Mouse (Mus musculus) heart, postnatal 36 days (tissue): Measurements from ENCODE around the gene Pp2d1. TPM values are rescaled to one million over a fixed set of nuclear protein-coding genes. Genes with fewer than 3 reads are reported as not detected.
"Not testable (repeated sequence)": the region's sequence is repeated elsewhere in the genome, so short reads cannot be mapped to it uniquely, and the experiment has no call there.

Experiments used
- DNase-seq, 2 experiments: peaks; one replicate each; pipeline ENCODE4 v3.0.0; 2021 to 2022
- intact Hi-C: fragments of 180-260 bp; cut with DNase I; formaldehyde crosslinking; loops from one replicate; pipeline ENCODE4 v1.15.1; 2025
- total RNA-seq, 2 experiments: library from RNA; stranded (reverse); gene quantifications; 2 replicates each; pipeline ENCODE4 v1.2.3; 2021

The Pp2d1 gene
- total RNA-seq, result not detected

- intact Hi-C loops, DNase-seq: not testable (repeated sequence)
Measured at GRCm38 (mm10) chr17:53539351-53539750, at the start of gene Pp2d1. TSS of gene Pp2d1 (minus strand) at chr17:53539451.

DNA sequence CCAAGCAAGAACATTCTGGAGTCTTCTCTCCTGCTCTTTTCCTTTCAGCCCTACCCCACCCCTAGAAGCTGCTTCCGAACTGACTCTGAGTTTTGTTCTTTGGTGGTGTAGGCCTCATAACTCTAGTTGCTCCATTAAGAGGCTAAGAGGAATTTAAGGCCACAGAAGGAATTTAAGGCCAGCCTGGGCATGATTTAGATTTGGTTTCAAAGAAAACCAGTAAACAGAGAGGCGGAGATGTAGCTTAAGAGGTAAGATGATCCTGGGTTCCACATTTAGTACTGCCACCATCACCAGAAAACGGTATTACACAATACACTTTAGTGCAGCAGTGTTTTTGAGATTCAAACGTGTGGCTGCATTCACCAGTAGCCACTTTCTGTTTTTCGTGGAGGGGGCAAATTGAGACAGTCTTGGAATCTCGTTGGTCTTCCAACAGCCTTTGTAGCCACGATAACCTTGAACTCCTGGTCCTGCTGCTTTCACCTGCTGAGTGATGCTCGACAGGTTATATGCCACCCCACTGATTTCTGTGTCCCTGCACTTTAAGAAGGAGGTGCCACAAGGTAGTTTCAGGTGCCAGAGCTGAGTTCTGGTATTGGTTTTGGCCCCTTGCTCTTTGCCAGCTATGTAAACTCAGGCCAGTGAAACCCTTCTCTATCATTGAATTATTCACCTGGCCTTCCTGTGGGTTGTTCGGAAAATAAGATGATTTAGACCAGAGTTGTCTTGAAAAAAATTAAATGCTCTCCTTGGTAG lies 49.0 kb upstream of the Pp2d1 start:
- DNase-seq, result no peak
- intact Hi-C loops, result loop anchor here (5.0 kb wide), 1 partner anchor 39 kb away; no protein-coding TSS in a partner anchor

DNA sequence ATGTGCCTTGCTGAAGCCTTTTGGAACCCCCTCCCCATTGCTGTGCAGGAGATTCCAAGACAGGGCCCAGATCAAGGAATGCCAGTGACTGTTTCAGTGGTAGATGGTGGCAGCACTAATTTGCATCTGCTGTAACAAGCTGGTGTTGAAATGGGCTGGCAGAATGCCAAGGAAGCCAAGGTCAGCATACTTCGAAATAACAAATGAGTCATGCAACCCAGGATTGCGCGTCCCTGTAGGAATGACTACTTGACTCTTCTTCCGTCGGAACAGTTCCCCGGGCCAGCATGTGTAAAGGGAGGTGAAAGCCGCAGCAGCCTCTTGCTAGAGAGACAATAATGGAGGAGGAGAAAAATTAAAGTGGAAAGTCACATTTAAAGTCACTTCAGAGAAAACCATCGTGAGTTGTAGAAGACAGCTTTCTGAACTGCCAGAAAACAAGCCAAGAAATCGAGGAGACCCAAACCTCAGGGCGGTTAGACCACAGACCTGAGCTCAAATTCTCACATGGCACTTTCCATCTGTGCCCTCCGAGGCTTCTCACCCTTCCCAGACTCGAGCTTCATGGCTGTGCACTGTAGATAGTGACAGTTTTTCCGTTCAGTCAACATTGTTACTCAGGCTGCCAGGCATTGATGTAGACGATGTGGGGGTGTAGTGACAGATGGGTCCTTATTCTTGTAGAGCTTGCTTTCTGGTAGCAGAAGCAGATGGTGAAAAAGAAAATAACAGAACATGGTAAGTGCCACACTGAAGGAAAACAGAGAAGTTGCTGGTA lies 48.0 kb upstream of the Pp2d1 start:
- intact Hi-C loops, result loop anchor here (2.0 to 5.0 kb wide), 2 partner anchors 14 to 40 kb away; no protein-coding TSS in a partner anchor
- peak; percentile 86 to 88 for DNase-seq

GRCm38 (mm10) chr17:53583846-53584579 lies 44.8 kb upstream of the Pp2d1 start:
- intact Hi-C loops, result no loop called here
- peak in 1 of 2 experiments; percentile 28 for DNase-seq

- DNase-seq, result no peak
- intact Hi-C loops, result no loop called here
Measured at GRCm38 (mm10) chr17:53582805-53583204, 43.6 kb upstream of the Pp2d1 start.

GRCm38 (mm10) chr17:53582026-53582585 lies 42.9 kb upstream of the Pp2d1 start:
- no peak for DNase-seq
- intact Hi-C loops, result no loop called here

DNA sequence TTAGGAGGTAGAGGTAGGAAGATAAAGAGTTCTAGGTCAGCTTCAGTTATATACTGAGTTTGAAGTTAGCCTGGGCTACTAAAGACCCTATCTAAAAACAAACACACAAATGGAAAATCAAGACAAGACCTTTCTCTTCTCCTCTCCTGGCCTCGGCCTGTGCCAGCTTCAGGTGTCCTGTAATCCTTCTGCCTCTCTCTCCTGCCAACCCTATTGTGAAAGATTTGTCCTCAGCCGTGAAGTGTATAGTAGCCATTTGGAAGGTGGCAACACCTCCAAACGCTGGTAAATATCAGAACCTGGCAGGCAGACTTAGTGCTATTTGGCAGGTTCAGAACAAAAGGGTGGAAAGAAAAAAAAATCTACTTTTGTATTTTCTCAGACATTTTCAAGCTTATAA lies 41.0 kb upstream of the Pp2d1 start:
- intact Hi-C loops, result no loop called here
- DNase-seq, result no peak

GRCm38 (mm10) chr17:53579612-53580011 lies 40.4 kb upstream of the Pp2d1 start:
- no peak for DNase-seq
- intact Hi-C loops, result no loop called here

- intact Hi-C loops, result no loop called here
- DNase-seq, result no peak
Measured at GRCm38 (mm10) chr17:53578776-53579175, 39.5 kb upstream of the Pp2d1 start.

DNA sequence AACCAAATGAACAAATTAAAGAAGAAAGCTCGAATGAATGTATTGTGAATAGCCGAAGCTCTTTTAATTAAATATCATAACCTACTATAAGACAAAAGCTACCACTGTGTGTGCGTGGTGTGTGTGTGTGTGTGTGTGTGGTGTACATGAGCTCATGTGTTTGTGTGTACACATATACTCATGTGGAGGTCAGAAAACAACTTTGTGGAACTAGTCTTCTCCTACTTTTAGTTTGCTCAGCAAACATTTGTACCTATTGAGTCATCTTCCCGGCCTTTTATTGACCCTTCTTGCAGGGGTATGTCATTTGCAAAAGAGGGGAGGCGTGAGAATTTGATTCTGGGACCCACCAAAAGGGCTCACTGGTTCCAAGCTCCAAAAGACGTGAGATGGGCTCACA lies 39.0 kb upstream of the Pp2d1 start:
- intact Hi-C loops, result no loop called here
- no peak for DNase-seq

DNA sequence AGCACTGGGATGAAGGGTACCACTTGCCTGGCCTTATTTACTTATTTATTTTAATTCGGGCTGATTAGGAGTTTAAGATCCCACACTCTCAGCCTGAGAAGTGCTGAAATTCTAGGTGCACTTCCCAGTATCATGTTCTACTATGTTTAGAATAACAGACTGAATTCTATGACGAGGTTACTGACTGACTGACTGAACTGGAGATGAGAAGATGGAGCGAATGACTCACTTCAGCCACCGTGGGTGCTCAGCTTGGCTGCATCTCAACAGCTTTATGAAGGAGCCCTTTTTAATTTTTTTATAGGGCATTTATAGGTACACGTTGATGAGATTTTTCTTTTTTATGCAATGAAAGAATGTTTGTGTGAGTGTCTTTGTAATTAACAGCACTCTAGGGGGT lies 38.5 kb upstream of the Pp2d1 start:
- intact Hi-C loops, result no loop called here
- DNase-seq, result no peak

DNA sequence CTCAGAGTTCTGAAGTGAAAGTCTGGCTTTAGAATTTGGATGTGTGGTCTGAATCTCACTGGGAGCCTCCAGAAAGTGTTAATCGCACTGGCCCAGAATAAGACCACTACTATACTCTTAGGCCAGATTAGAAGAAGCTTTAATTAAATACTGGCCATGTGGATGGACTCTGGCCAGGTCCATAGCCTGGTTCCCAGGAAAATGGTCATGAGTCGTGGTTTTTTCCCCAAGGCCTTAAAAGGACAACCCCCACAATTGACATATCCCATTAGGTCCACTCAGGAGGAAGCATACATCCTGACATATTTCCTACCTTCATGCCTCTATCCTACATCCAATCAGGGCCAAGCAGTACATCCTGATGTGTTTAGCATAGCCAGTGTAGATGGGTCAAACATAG lies 37.9 kb upstream of the Pp2d1 start:
- intact Hi-C loops, result no loop called here
- no peak for DNase-seq

DNA sequence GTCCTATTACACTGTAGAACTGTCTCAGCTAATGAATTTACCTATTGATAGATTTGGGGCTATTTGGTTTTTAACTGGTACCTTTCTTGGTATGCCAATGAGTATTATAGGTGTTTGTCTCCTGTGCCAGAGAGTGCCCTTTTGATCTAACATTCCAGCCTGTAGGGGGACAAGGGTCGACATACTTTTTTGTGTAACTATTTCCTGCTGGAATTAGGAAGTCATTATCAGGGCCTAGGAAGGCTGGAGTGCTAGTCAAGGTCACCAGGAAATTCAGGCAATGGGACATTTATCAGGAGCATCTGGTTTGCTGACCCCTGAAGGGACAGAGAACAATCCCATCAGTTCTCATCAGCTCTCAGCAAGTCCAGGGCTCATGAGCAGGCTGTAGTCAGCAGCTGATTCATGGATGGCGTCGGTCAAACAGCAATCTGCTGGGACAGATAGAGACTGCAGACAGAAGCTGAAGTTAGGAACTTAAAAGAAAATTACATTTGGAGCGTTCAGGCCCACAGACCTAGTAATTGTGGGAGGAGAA lies 33.8 kb upstream of the Pp2d1 start:
- intact Hi-C loops, result loop anchor here (2.0 kb wide), 1 partner anchor 14 kb away; no protein-coding TSS in a partner anchor
- DNase-seq, result no peak

DNA sequence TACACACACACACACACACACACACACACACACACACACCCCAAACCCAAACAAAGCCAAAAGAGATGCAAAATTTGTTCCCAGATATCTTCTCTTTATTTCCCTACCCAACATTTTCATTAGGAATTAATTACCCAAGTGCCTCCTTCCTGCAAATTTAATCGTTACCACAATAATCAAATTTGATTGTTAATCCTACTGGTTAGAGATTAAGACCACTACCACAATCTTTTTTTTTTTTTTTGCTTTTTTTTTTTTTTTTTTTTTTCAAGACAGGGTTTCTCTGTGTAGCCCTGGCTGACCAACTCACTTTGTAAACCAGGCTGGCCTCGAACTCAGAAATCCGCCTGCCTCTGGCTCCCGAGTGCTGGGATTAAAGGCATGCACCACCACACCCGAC lies 31.7 kb upstream of the Pp2d1 start:
- intact Hi-C loops, DNase-seq: not testable (repeated sequence)

DNA sequence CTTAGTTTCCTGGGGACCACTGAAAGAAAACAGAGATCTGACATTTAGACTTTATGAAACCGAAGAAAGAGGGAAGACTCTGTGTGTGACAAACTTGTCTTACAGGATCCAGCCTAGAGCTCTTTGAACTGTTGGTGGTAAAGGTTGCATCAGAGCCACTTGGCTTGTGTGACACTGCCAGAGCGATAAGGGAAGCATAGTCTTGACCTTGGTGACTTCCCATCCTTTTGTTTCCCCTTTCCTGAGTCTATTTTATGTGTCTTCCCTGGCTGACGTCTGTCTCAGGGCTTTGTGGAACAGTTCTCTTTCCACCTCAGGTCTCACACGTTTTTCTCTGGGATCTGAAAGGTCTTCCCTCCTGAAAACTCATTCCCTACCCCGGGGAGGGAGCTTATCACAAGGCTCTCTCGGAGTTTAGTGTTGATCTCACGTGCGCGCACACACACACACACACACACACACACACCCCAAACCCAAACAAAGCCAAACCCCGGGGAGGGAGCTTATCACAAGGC lies 31.2 kb upstream of the Pp2d1 start:
- intact Hi-C loops, result no loop called here
- DNase-seq, result no peak

DNA sequence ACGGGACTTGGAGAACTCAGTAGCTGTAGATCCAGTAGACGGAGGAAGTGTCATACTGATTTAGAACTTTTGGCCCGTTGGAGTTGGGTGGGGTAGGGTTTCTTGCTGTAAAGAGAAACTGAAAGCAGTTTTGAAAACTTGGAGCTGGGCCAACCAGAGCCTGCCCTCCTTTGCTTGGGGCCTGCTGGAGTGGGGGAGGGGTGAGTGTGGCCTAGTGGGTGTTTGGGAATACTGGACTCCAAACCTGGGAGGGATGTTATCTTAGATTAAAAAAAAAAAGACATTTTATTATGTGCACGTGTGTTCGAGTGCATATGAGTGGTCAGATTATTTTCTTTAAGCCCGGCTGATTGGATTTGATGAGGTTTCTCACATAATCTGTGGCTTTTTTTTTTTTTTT lies 30.6 kb upstream of the Pp2d1 start:
- intact Hi-C loops, result loop anchor here (2.0 to 10.0 kb wide), 2 partner anchors 85 to 119 kb away; partner anchors contain the start of gene Sgo1

DNA sequence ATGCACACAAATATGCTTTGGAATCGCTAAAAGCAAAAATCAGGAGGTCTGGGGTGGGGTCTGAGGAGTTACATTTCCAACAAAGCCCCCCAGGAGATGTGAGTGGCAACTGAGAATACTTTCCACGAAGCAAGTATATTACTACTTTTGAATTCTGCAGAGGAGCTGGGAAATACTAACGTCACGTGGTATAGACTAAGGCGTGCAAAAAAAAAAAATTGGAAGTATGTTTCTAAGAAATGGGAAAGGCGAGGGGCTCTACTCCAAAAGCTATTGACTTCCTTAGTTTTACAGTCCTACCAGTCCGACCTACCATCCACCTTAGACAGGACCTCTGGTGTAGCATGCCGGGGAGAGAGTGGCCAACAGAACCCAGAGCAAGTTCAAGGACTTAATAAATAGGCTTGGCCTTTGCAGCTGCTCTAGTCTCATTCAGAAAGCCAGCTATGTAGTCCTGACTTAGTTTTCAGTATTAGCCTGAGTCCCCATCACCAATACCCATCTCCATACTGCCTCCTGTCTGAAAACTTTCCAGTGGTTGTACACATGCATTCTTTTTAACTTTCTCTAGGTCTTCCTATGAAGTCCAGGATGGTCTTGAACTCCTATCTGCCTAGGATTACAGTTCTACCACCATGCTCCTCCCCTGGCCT lies 29.6 kb upstream of the Pp2d1 start:
- DNase-seq, result no peak
- intact Hi-C loops, result loop anchor here (2.0 to 10.0 kb wide), 2 partner anchors 86 to 120 kb away; partner anchors contain the start of gene Sgo1

More for the DNA sequence above, 30.6 kb upstream of the Pp2d1 start:
- DNase-seq, result peak; percentile 76 to 78

- intact Hi-C loops, result loop anchor here (2.0 to 10.0 kb wide), 2 partner anchors 87 to 121 kb away; partner anchors contain the start of gene Sgo1
- DNase-seq, result peak; percentile 82 to 84
Measured at GRCm38 (mm10) chr17:53568118-53568517, 28.9 kb upstream of the Pp2d1 start.
